Mouse (Mus musculus) cerebellum, adult 2 months (tissue): ENCODE results near the gene I0C0044D17Rik.
"Not testable (repeated sequence)": the region's sequence is repeated elsewhere in the genome, so short reads cannot be mapped to it uniquely, and the experiment has no call there.

ENCODE experiments used
- CTCF ChIP-seq: fragments of 200-500 bp; IDR thresholded peaks from 2 replicates; pipeline ENCODE4 v1.5.1; 2011; ENCODE audit warnings: low read depth, mild to moderate bottlenecking, control low read depth, low read length, moderate library complexity, borderline replicate concordance; ENCODE audit not compliant: insufficient read depth
- POLR2A ChIP-seq: fragments of 200-500 bp; IDR thresholded peaks from 2 replicates; pipeline ENCODE4 v1.6.1; 2011; ENCODE audit warnings: low read length, control low read depth, borderline replicate concordance; ENCODE audit not compliant: insufficient read depth

DNA sequence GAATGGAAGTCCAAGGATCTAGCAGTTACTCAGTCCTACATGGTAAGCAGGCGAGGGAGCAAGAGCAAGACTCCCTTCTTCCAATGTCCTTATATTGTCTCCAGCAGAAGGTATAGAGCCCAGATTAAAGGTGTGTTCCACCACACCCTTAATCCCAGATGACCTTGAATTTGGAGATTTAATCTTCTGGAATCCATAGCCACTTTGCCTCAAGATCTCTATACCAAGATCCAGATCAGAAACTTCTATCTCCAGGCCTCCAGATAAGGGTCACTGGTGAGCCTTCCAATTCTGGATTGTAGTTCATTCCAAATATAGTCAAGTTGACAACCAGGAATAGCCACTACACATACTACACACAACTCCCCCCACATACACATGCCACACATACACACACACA, at the start of gene I0C0044D17Rik:
- not testable (repeated sequence) for TF ChIP-seq CTCF, POLR2A
